Comparison of ENCODE assay signal across 30 mouse cellular contexts in the genomic region with DNA sequence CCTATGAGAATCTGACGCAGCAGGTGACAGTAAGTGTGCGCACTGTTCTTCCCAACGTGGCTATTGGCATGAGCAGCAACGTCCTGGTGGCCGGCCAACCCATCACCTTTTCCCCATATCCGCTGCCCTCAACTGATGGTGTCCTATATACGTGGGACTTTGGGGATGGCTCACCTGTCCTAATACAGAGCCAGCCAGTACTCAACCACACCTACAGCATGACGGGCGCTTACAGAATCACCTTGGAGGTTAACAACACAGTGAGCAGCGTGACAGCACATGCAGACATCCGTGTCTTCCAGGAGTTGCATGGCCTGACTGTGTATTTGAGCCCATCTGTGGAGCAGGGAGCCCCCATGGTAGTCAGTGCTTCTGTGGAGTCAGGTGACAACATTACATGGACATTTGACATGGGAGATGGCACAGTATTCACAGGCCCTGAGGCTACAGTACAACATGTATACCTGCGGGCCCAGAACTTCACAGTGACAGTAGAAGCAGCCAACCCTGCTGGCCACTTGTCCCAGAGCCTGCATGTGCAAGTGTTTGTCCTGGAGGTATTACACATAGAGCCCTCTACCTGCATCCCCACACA. TPM values are rescaled to one million over a fixed set of nuclear protein-coding genes. Genes with fewer than 3 reads are reported as not detected.
"Had no signal": no experiment of that assay in that cellular context is flagged by ENCODE, and none has a peak within 500 bp of the region (broad histone marks: within the 10 kb centered on the region; RNA-seq: fewer than 3 reads in every experiment).

No protein-coding gene starts in this region.

- H3K27me3 ChIP-seq: embryonic facial prominence, embryonic 12.5 days; embryonic facial prominence, embryonic 13.5 days; embryonic facial prominence, embryonic 15.5 days; forebrain, embryonic 12.5 days; forebrain, embryonic 13.5 days; forebrain, embryonic 15.5 days had no signal

- H3K4me3 ChIP-seq: embryonic facial prominence, embryonic 10.5 days; embryonic facial prominence, embryonic 12.5 days; embryonic facial prominence, embryonic 13.5 days; embryonic facial prominence, embryonic 15.5 days; erythroblast, embryonic 14.5 days; forebrain, embryonic 10.5 days; forebrain, embryonic 12.5 days; forebrain, embryonic 13.5 days; forebrain, embryonic 15.5 days; gastrocnemius, adult 2 months; heart, adult 2 months had no signal

- H3K4me1 ChIP-seq: embryonic facial prominence, embryonic 10.5 days; embryonic facial prominence, embryonic 12.5 days; embryonic facial prominence, embryonic 13.5 days; embryonic facial prominence, embryonic 15.5 days; forebrain, embryonic 10.5 days; forebrain, embryonic 12.5 days; forebrain, embryonic 13.5 days; forebrain, embryonic 15.5 days had no signal

- ATAC-seq: forebrain, embryonic 13.5 days; forebrain, embryonic 14.5 days; forebrain, embryonic 15.5 days; forebrain, embryonic 16.5 days; forebrain, postnatal 0 days had no signal

- DNase-seq: cerebellum, adult 2 months; cerebellum, adult 8-10 months; cerebellum, adult 9-10 months; cerebellum, adult 9-11 months; cerebellum, postnatal 10 days; cerebellum, postnatal 14 days; cerebellum, postnatal 25 days; cerebellum, postnatal 36 days; embryo, embryonic 11 days; forebrain, postnatal 0 days; gastrocnemius, adult 2 months; gastrocnemius, postnatal 10 days; gastrocnemius, postnatal 14 days; gastrocnemius, postnatal 25 days; gastrocnemius, postnatal 36 days; heart, adult 18-20 months; heart, adult 2 months had no signal

- H3K27ac ChIP-seq: embryonic facial prominence, embryonic 10.5 days; embryonic facial prominence, embryonic 12.5 days; embryonic facial prominence, embryonic 13.5 days; embryonic facial prominence, embryonic 15.5 days; forebrain, embryonic 10.5 days; forebrain, embryonic 12.5 days; forebrain, embryonic 13.5 days; forebrain, embryonic 15.5 days; gastrocnemius, adult 2 months; heart, adult 2 months had no signal

- H3K4me2 ChIP-seq: embryonic facial prominence, embryonic 12.5 days; embryonic facial prominence, embryonic 13.5 days; embryonic facial prominence, embryonic 15.5 days; forebrain, embryonic 12.5 days; forebrain, embryonic 13.5 days; forebrain, embryonic 15.5 days had no signal

- H3K9me3 ChIP-seq: embryonic facial prominence, embryonic 10.5 days; embryonic facial prominence, embryonic 12.5 days; embryonic facial prominence, embryonic 13.5 days; embryonic facial prominence, embryonic 15.5 days; forebrain, embryonic 10.5 days; forebrain, embryonic 12.5 days; forebrain, embryonic 13.5 days; forebrain, embryonic 15.5 days had no signal

- H3K9ac ChIP-seq: embryonic facial prominence, embryonic 12.5 days; embryonic facial prominence, embryonic 13.5 days; embryonic facial prominence, embryonic 15.5 days; forebrain, embryonic 12.5 days; forebrain, embryonic 13.5 days; forebrain, embryonic 15.5 days; forebrain, postnatal 0 days had no signal

RNA-seq across cellular contexts. Expression of gene Rab26, which starts 38.7 kb away (rescaled TPM):
- total RNA-seq: gastrocnemius, adult 18-20 months; gastrocnemius, adult 2 months; granulocyte monocyte progenitor cell, adult 5-6 weeks; heart, adult 18-20 months had no signal
